Mouse (Mus musculus) adrenal gland, postnatal 25 days (tissue): ENCODE results near the gene Serpina3j. TPM values are rescaled to one million over a fixed set of nuclear protein-coding genes. Genes with fewer than 3 reads are reported as not detected.
"Not testable (repeated sequence)": the region's sequence is repeated elsewhere in the genome, so short reads cannot be mapped to it uniquely, and the experiment has no call there.

ENCODE experiments used
- DNase-seq: peaks from one replicate; pipeline ENCODE4 v3.0.0; 2021; ENCODE audit warnings: mixed read lengths
- long read RNA-seq: library from polyadenylated mRNA; stranded (forward); transcript quantifications from one replicate; pipeline ENCODE4 v2.0.0, GENCODE M21; 2021
- total RNA-seq: library from RNA; stranded (reverse); gene quantifications from 2 replicates; pipeline ENCODE4 v1.2.3, GENCODE M21; 2021

Serpina3j gene
- not detected in 2 replicates for total RNA-seq
- long read RNA-seq: 0 reads

- DNase-seq: no peak
Observed at GRCm38 (mm10) chr12:104314253-104314652, at the start of gene Serpina3j. Serpina3j (plus strand) TSS chr12:104314553.

GRCm38 (mm10) chr12:104266374-104266773 is 48.0 kb upstream of the Serpina3j start:
- DNase-seq: no peak

GRCm38 (mm10) chr12:104278216-104279055 is 35.9 kb upstream of the Serpina3j start:
- no peak for DNase-seq

GRCm38 (mm10) chr12:104279056-104279435 is 35.3 kb upstream of the Serpina3j start:
- DNase-seq: no peak

GRCm38 (mm10) chr12:104283380-104283779 is 31.0 kb upstream of the Serpina3j start:
- DNase-seq: no peak

GRCm38 (mm10) chr12:104288336-104288735 is 26.0 kb upstream of the Serpina3j start:
- no peak for DNase-seq

- DNase-seq: no peak
Observed at GRCm38 (mm10) chr12:104289872-104290271, 24.5 kb upstream of the Serpina3j start.

GRCm38 (mm10) chr12:104293963-104294362 is 20.4 kb upstream of the Serpina3j start:
- no peak for DNase-seq

- DNase-seq: no peak
Observed at GRCm38 (mm10) chr12:104298049-104298448, 16.3 kb upstream of the Serpina3j start.

GRCm38 (mm10) chr12:104305991-104306390 is 8.4 kb upstream of the Serpina3j start:
- no peak for DNase-seq

GRCm38 (mm10) chr12:104322454-104322853 is 8.1 kb downstream of the Serpina3j start:
- no peak for DNase-seq

- DNase-seq: no peak
Observed at GRCm38 (mm10) chr12:104331701-104332100, 17.3 kb downstream of the Serpina3j start.

- DNase-seq: not testable (repeated sequence)
Observed at GRCm38 (mm10) chr12:104336873-104337272, 22.5 kb downstream of the Serpina3j start.

- DNase-seq: not testable (repeated sequence)
Observed at GRCm38 (mm10) chr12:104338226-104338625, 23.9 kb downstream of the Serpina3j start, which contains the start of the genes Serpina3k and Serpina3m. Serpina3k (plus strand) TSS chr12:104338486. Serpina3m (plus strand) TSS chr12:104338486.

- DNase-seq: no peak
Observed at GRCm38 (mm10) chr12:104338705-104339104, 24.4 kb downstream of the Serpina3j start.

- DNase-seq: not testable (repeated sequence)
Observed at GRCm38 (mm10) chr12:104342489-104342888, 28.1 kb downstream of the Serpina3j start.

- no peak for DNase-seq
Observed at GRCm38 (mm10) chr12:104345181-104345580, 30.8 kb downstream of the Serpina3j start.

- DNase-seq: no peak
Observed at GRCm38 (mm10) chr12:104345707-104346106, 31.4 kb downstream of the Serpina3j start.

- DNase-seq: no peak
Observed at GRCm38 (mm10) chr12:104347091-104347490, 32.7 kb downstream of the Serpina3j start.

GRCm38 (mm10) chr12:104351812-104352211 is 37.5 kb downstream of the Serpina3j start:
- peak; percentile 53 for DNase-seq

GRCm38 (mm10) chr12:104356006-104356405 is 41.7 kb downstream of the Serpina3j start:
- DNase-seq: no peak

- no peak for DNase-seq
Observed at GRCm38 (mm10) chr12:104369986-104370385, 55.6 kb downstream of the Serpina3j start.
